ENCODE assay signal across 10 mouse cellular contexts in the genomic region with DNA sequence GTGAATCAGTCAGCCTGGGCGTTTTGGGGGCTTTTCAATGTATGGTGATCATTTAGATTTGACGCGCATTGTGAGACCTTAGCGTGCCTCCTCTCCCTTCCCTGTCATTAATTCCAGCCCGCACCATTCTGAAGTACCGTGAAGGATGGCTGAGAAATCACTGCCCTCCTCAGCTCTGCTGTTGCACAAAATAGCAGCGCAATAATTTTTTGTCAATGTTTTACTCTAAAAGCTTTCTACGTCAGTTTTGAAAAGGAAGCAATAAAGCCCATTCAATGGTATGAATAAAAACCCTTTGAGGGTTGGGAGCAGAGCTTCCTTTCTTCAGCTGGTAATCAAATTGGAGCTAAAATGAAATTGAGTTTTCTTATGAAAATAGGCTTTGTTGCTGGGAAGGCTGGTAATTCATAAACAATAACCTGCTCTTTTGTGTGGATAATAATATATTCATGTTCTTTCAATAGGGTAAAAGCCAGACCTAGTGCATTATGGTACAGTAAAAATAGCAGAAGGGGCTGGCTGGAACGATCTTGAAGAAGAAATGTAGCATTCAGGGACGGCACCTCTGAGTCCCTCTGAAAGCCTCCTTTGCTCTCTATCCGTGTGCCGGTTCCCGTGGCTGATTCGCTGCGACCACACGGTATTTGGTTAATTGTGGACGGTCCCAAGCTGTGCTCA.
DNase-seq lines count a peak whose midpoint lies in the region; ATAC-seq and TF ChIP-seq lines count a peak whose summit lies in the region.
"Had no signal": no experiment of that assay in that cellular context is flagged by ENCODE, and none has a peak within 500 bp of the region (broad histone marks: within the 10 kb centered on the region; RNA-seq: fewer than 3 reads in every experiment).

No protein-coding gene starts in this region.

- no peaks in the 10 kb centered on the region for H3K36me3 ChIP-seq in lung, embryonic 14.5 days (ENCODE audit: insufficient read depth)
- H3K36me3 ChIP-seq in hindbrain, embryonic 10.5 days: no peaks in the 10 kb centered on the region
- H3K36me3 ChIP-seq in intestine, postnatal 0 days (ENCODE audit: control insufficient read depth, insufficient read depth): no peaks in the 10 kb centered on the region
- H3K36me3 ChIP-seq in neural tube, embryonic 13.5 days: no peaks in the 10 kb centered on the region

- no peak overlapping the region for H3K9ac ChIP-seq in lung, embryonic 14.5 days
- no peak overlapping the region for H3K9ac ChIP-seq in intestine, postnatal 0 days (ENCODE audit: low read depth, low read length)
- H3K9ac ChIP-seq in neural tube, embryonic 13.5 days: peak overlapping the region; percentile 51; the same call in 1 of the 2 replicates

- no peak for DNase-seq in lung, embryonic 14.5 days
- DNase-seq in lung, postnatal 25 days (ENCODE audit: low spot score): no peak
- no peak for DNase-seq in hindbrain, embryonic 10.5 days (ENCODE audit: low spot score)
- DNase-seq in natural killer cell, adult 2 months (ENCODE audit: low spot score in 2 of 2): no peak
- DNase-seq in testis, postnatal 14 days (ENCODE audit: low spot score): no peak
- DNase-seq in cerebellum, adult 18-20 months: no peak
- DNase-seq: adrenal gland, postnatal 14 days; right cerebral cortex, adult 18-20 months had no signal

- H3K27me3 ChIP-seq in lung, embryonic 14.5 days (ENCODE audit: insufficient read depth, low read length): no peaks in the 10 kb centered on the region
- H3K27me3 ChIP-seq in hindbrain, embryonic 10.5 days (ENCODE audit: insufficient read depth, poor library complexity, severe bottlenecking): peaks cover 26% of the 10 kb centered on the region
- H3K27me3 ChIP-seq in intestine, postnatal 0 days (replicated peaks; ENCODE audit: control insufficient read depth, insufficient read depth, low read length): peaks cover 6% of the 10 kb centered on the region; the same call in 1 of the 2 replicates
- peaks cover 19% of the 10 kb centered on the region; the same call in 1 of the 2 replicates for H3K27me3 ChIP-seq in neural tube, embryonic 13.5 days

- ATAC-seq in lung, embryonic 14.5 days (ENCODE audit: insufficient read depth): no peak
- ATAC-seq in intestine, postnatal 0 days: no peak
- ATAC-seq in neural tube, embryonic 13.5 days (ENCODE audit: low read depth): no peak

- no peaks in the 10 kb centered on the region for H3K9me3 ChIP-seq in lung, embryonic 14.5 days (ENCODE audit: low read depth, low read length)
- no peaks in the 10 kb centered on the region for H3K9me3 ChIP-seq in hindbrain, embryonic 10.5 days
- H3K9me3 ChIP-seq in intestine, postnatal 0 days (ENCODE audit: control insufficient read depth): no peaks in the 10 kb centered on the region
- H3K9me3 ChIP-seq in neural tube, embryonic 13.5 days: no peaks in the 10 kb centered on the region

- TF ChIP-seq CTCF in lung, embryonic 14.5 days (IDR thresholded peaks at IDR 0.05; ENCODE audit: low read depth): no peak
- TF ChIP-seq CTCF in intestine, postnatal 0 days (IDR thresholded peaks at IDR 0.05; ENCODE audit: low read depth): no peak

- 0 out of 2 replicates have a peak, but pooled peaks cover 6% of the 10 kb centered on the region for H3K4me1 ChIP-seq in lung, embryonic 14.5 days (ENCODE audit: insufficient read depth)
- peaks cover 54% of the 10 kb centered on the region for H3K4me1 ChIP-seq in hindbrain, embryonic 10.5 days (replicated peaks)
- no peaks in the 10 kb centered on the region for H3K4me1 ChIP-seq in intestine, postnatal 0 days (replicated peaks; ENCODE audit: control insufficient read depth, insufficient read depth, low read length)
- H3K4me1 ChIP-seq in neural tube, embryonic 13.5 days (replicated peaks): peaks cover 40% of the 10 kb centered on the region

- H3K27ac ChIP-seq in lung, embryonic 14.5 days (ENCODE audit: low read depth): peak overlapping the region; percentile 24; the same call in 1 of the 2 replicates
- H3K27ac ChIP-seq in hindbrain, embryonic 10.5 days: peak overlapping the region; percentile 66; the same call in 1 of the 2 replicates
- no peak overlapping the region for H3K27ac ChIP-seq in intestine, postnatal 0 days (ENCODE audit: low read depth, low read length)
- H3K27ac ChIP-seq in neural tube, embryonic 13.5 days (replicated peaks): no peak overlapping the region

- H3K4me2 ChIP-seq in lung, embryonic 14.5 days: no peak overlapping the region
- peak overlapping the region; percentile 48 for H3K4me2 ChIP-seq in intestine, postnatal 0 days (replicated peaks; ENCODE audit: low read depth)
- H3K4me2 ChIP-seq in neural tube, embryonic 13.5 days: peak overlapping the region; percentile 38

- no peak overlapping the region for H3K4me3 ChIP-seq in lung, embryonic 14.5 days (ENCODE audit: low read depth, low read length)
- no peak overlapping the region for H3K4me3 ChIP-seq in hindbrain, embryonic 10.5 days
- no peak overlapping the region for H3K4me3 ChIP-seq in intestine, postnatal 0 days (ENCODE audit: low read depth, low read length)
- no peak overlapping the region for H3K4me3 ChIP-seq in neural tube, embryonic 13.5 days

- WGBS in lung, embryonic 14.5 days: 75% methylated on average over 17 of the region's 17 CpGs
- 52% methylated on average over 17 of the region's 17 CpGs for WGBS in hindbrain, embryonic 10.5 days
- WGBS in intestine, postnatal 0 days: 61% methylated on average over 17 of the region's 17 CpGs
- 19% methylated on average over 17 of the region's 17 CpGs for WGBS in neural tube, embryonic 13.5 days

Comparison
In these comparisons a context has a peak if more than half of its experiments do, and no peak if none do; other contexts are left out.
1. H3K27ac ChIP-seq: peak in lung, embryonic 14.5 days (single experiment) and hindbrain, embryonic 10.5 days (single experiment); none in intestine, postnatal 0 days (single experiment) and neural tube, embryonic 13.5 days (single experiment).